Mouse (Mus musculus) c-Kit-positive CD71-negative TER-119-negative erythroid progenitor cells, embryonic 14.5 days (primary cell): Measurements from ENCODE around the gene Zfp866.

Experiments
- DNase-seq: peaks from one replicate; pipeline ENCODE4 v3.0.0-alpha.2; 2013; ENCODE audit warnings: low read depth

Zfp866 gene

DNA sequence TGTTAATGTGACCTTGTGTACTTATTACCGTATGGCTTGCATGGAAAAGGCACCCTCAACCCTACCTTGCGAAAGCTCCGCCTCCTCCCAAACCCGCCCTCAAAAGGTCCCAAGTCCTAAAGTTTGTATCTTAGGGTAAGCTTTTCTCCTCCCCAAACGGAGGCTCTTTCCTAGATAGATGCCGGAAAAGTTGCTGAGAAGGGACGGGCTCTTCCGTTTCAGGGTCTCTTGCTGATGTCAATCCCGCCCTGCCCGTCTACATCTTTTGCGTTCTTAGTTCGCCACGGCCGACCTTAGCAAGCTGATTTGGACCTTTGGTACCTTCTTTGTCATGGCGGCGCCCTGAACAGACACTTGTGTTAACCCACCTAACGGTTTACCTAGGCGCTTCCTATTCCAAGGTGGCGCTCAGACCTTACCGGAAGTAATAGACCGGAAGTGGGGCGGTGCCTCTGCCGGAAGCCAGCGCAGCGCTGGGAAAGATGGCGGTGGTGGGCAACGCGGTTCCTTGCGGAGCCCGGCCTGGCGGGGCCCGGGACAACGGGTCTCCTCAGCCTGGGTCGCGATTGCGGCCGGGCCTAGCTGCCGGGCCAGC lies at the start of gene Zfp866, which contains the start of gene Atp13a1:
Zfp866 (minus strand) TSS at position 406 of the 595 bp plus-strand sequence.
Atp13a1 (plus strand) TSS at position 391 of the 595 bp plus-strand sequence.
- DNase-seq = peak; percentile 84

DNA sequence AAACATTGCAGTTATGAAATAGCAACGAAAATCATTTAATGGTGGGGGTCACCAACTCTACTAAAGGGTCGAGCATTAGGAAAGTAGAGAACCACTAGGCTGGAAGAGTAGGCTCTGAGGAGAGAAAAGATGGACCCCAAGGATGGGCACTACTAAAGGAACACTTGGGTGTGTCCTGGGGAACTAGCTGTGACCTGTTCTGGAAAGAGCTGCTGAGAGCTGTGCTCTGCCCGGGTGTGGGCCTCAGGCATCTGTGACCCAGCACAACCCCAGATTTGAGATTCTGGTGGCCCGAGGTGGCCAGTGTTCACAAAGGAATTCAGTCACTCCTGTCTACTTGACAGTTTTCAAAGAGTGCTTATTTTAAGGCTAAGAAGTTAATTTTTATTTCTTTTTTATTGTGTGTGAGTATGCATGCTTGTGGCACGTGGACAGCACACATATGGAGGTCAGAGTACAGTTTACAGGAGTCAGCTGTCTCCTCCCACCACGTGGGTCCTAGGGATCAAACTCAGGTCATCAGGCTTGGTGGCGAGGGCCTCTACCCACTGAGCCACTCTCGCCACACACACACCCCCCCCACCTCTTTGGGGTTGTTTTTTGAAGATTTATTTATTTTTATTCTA lies 46.2 kb upstream of the Zfp866 start:
- no peak for DNase-seq

GRCm38 (mm10) chr8:69832298-69832853 lies 41.4 kb upstream of the Zfp866 start, which contains the start of gene Pbx4:
TSS of gene Pbx4 (plus strand) at chr8:69832491.
- peak; percentile 89 for DNase-seq

GRCm38 (mm10) chr8:69826371-69826770 lies 35.4 kb upstream of the Zfp866 start:
- no peak for DNase-seq

- peak; percentile 56 for DNase-seq
Measured at GRCm38 (mm10) chr8:69822386-69823191, 31.6 kb upstream of the Zfp866 start, which contains the start of gene Lpar2. TSS of gene Lpar2 (plus strand) at chr8:69822429.

DNA sequence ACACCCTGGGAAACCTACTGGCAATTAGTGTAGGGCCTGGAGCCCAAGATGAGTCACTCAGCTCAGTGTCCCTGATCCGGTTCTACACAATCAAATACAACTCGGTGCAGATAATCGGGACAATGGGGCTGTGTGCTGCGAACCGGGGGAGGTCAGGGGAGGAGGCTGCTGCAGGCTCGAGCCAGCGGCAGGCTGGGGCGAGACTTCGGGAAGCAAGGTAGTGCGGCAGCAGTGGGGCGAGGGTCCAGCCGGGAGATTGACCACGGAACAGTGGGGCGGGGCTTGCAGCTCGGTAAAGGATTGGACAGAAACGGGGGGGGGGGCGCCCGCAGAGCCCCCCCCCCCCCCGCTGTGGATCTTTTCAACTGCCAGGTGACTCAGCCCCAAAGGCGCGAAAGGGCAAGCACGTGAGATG lies 31.0 kb upstream of the Zfp866 start:
- peak; percentile 22 for DNase-seq

DNA sequence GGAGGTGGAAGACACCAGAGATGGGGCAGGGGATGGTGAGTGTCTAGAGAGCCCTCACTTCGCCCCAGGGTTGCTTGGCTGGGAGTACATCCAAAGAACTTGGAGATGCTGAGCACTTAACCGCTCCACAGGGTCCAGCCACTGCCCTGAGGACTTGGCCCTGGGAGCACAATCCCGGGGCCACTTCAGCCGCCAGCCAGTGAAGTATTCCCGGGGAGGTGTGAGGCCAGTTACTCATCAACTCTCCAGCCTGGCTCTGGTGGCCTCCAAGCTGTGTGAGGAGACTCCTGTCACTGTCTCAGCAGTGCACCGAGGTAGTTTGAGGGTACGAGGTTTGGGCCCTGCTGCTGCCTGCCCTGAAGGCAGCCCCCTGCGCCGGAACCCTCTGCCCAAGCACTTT lies 29.5 kb upstream of the Zfp866 start:
- no peak for DNase-seq

- DNase-seq = no peak
Measured at GRCm38 (mm10) chr8:69815396-69815795, 24.4 kb upstream of the Zfp866 start.

DNA sequence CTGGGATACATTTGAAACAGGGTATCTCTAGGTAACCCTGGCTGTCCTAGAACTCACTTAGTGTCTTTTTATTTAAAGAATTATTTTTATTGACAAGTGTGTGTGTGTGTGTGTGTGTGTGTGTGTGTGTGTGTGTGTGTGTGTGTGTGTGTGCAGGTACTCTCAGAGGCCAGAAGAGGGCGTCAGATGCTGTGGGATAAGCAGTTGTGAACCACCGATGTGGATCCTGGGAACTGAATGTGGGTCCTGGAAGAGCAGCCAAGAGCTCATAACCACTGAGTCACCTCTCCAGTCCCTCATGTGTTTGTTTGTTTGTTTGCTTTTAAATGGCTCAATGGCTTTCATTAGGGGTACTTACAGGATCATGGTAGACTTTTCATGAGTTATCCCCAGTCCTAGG lies 23.9 kb upstream of the Zfp866 start:
- DNase-seq = no peak

DNA sequence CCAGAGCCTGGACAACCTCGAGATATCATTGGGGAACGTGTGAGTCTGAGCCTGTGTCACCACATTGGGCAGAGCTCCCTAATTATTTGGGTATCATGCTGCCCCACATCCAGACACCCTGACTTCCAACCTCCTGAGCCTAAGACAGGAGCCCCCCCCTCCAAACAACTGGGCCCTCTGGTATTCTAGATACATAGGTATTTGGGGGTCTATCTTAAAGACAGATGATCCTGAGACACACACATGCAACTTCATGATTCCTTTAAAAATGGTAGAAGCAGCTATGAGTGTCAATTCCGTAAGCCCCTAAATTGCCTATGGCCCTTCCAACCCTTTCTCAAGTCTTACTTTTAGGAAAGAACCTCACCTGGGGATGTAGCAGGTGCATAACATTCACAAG lies 18.8 kb upstream of the Zfp866 start:
- DNase-seq = no peak

GRCm38 (mm10) chr8:69808864-69809403 lies 18.0 kb upstream of the Zfp866 start:
- no peak for DNase-seq

- DNase-seq = peak; percentile 76
Measured at GRCm38 (mm10) chr8:69808094-69808863, 17.3 kb upstream of the Zfp866 start, which contains the start of gene Gmip. TSS of gene Gmip (plus strand) at chr8:69808679.

- no peak for DNase-seq
Measured at GRCm38 (mm10) chr8:69807236-69807635, 16.3 kb upstream of the Zfp866 start.

DNA sequence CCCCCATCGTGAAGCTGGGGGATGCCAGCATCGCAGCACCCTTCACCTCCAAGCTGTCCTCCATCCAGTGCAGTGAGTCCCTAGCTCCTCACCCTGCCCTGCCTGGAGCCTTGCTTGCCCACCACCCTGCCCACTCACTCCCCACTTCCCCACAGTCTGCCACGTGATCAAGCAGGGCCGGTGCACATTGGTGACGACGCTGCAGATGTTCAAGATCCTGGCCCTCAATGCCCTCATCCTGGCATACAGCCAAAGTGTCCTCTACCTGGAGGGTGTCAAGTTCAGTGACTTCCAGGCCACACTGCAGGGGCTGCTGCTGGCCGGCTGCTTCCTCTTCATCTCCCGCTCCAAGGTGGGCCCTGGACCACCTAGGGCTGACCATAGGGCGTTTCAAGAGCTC lies 14.5 kb upstream of the Zfp866 start:
- no peak for DNase-seq

DNA sequence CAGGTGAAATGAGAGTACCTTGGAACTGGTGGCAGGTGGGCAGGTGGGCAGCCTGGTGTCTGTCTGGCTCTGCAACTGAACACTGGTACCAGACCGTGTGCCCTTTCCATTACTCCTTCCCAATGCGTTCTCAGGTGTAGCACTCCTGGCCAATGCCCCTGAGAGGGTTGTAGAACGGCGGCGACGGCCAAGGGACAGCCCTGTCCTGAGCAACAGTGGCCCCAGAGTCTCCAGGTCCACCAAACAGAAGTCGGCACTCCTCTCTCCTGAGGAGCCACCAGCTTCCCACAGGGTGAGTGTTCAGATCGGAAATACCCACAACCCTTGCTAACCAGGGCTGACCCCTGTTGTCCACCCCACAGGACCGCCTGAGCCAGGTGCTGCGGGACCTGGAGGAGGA lies 14.1 kb upstream of the Zfp866 start:
- no peak for DNase-seq

DNA sequence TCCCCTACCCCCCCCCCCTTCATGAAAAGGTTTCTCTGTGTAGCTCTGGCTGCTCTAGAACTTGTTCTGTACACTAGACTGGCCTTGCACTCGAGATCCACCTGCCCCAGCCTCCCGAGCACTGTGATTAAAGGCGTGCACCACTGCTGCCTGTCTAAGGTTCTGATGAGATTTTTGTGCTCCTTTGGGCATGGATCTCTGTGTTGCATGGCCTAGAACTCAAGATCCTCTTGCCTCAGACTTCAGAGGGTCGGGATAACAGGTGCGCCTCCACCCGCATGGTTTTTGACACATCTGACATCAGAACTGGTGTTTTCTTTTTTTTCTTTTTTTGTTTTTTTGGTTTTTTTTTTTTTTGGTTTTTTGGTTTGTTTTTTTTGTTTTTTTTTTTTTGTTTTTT lies 13.6 kb upstream of the Zfp866 start:
- no peak for DNase-seq

GRCm38 (mm10) chr8:69803366-69803765 lies 12.4 kb upstream of the Zfp866 start:
- no peak for DNase-seq

DNA sequence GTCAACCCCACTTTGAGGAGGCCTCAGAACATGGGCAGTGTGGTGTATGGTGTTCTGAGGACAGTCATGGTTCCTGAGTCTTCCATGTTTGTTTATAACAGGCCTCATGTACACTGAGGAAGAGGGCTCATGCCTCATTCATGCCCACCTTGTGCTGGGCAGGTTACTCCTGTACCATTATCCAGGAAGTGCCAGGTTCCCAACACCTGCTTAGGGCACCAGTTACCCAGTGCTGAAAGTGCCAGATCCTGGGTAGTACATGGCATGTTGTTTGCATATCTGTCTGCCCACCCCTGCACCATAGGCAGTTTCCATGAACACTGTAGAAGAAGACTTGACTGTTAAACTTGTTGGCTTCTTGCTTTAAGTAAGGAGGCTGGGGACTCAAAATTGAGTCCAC lies 11.2 kb upstream of the Zfp866 start:
- no peak for DNase-seq

DNA sequence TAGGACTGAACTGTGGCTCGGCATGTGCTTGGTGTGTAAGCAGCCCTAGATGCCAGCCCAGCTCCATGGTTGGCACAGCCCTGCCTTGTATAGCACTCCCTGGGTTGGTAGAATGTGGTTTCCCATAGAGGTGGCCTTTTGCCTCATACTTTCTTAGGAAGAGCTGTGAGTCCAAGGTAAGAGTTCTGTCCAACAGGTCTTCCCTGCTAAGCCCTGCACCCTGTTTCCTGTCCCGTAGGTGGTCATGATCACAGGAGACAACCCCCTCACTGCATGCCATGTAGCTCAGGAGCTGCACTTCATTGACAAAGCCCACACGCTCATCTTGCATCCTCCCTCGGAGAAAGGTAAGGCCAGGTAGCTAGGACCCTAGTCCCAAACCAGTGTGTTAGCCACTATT lies 10.8 kb upstream of the Zfp866 start:
- DNase-seq = no peak

- DNase-seq = no peak
Measured at GRCm38 (mm10) chr8:69799946-69800345, 9.0 kb upstream of the Zfp866 start.

- no peak for DNase-seq
Measured at GRCm38 (mm10) chr8:69799261-69799660, 8.3 kb upstream of the Zfp866 start.
